Mouse (Mus musculus): ENCODE data around the gene Mrpl18. TPM values are rescaled to one million over a fixed set of nuclear protein-coding genes. Genes with fewer than 3 reads are reported as not detected.
"Not testable (repeated sequence)": the region's sequence is repeated elsewhere in the genome, so short reads cannot be mapped to it uniquely, and the experiment has no call there.

Mrpl18 gene
- 112 and 121 TPM in 2 replicates for polyA plus RNA-seq (2015; fragmentation: Nextera tagmentation; extraction: Ambion mirVana)

DNA sequence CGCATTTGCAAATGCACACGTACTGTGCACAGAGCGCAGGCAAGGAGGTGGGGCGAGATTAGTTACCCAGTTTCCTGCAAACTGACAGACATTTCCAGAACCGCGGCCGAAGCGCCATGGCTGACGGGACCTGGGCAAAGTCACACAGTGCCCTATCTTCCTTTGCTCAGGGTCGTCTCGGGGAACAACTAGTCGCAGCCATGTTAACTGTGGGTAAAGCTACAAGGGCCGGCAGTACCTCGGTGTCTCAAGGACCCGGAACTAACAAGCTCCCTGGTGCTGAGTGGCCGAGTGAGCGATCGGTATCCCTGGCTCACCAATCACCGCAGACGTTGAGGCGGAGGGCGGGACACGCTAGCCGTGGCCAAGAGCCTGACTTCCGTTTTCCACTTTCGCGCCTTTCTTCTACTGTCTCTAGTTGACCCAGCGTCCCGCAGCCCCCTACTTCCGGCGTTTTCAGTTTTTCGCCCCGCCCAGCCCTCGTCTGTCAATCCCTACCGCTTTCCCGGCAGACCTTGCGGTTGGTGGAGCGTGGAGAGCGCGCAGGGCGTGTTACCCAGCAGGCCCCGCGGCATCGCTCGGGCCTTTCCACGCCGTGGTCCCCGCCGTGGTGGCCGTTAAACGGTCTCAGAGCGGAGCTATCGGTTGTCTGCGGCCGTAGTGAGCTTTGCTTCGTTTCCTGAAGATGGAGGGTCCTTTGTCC lies at the start of gene Mrpl18:
Gene Mrpl18, minus strand, starts transcription at position 465 of the 703 bp plus-strand sequence.
- under 1% methylated on average over 56 of the region's 56 CpGs for WGBS
- H3K9me3 ChIP-seq (ENCODE audit: control insufficient read depth), result no peaks in the 10 kb centered on the region
- peak within 1 kb of the TSS; percentile 90 for H3K4me3 ChIP-seq (ENCODE audit: low read depth, low read length)
- peak within 1 kb of the TSS; percentile 85 for H3K4me2 ChIP-seq (replicated peaks; ENCODE audit: low read depth)
- peak within 1 kb of the TSS; percentile 89 for H3K27ac ChIP-seq (ENCODE audit: low read depth, low read length)
- TF ChIP-seq CTCF (IDR thresholded peaks at IDR 0.05; ENCODE audit: low read depth), result no peak
- H3K36me3 ChIP-seq (ENCODE audit: control insufficient read depth, insufficient read depth), result peaks cover 46% of the 10 kb centered on the region
- no peaks in the 10 kb centered on the region for H3K4me1 ChIP-seq (replicated peaks; ENCODE audit: control insufficient read depth, insufficient read depth, low read length)
- peak within 1 kb of the TSS; percentile 96 for H3K9ac ChIP-seq (ENCODE audit: low read depth, low read length)
- peak; percentile 99 for ATAC-seq
- H3K27me3 ChIP-seq (replicated peaks; ENCODE audit: control insufficient read depth, insufficient read depth, low read length), result no peaks in the 10 kb centered on the region

DNA sequence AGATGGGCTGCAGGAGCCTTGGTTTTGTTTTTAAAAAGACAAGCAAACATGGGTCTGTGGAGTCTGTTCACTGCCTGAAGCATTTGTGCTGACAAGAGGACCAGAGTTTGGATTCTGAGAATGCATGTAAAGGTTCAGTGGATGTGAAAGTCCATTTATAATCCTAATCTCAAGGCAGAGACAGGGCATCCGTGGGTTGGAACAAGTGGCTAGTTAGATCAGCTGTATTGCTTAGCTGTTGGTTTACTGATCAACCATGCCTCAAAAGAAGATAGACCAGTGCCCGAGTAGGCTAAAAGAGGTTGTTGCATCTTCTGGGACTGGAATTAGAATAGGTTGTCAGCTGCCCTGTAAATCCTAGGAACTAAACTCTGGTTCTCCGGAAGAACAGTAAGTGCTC lies 47.3 kb upstream of the Mrpl18 start:
- no peak for ATAC-seq
- TF ChIP-seq CTCF (IDR thresholded peaks at IDR 0.05; ENCODE audit: low read depth), result no peak
- Histone ChIP-seq H3K9ac (ENCODE audit: low read depth, low read length) (no peak overlapping the region), H3K4me1 (replicated peaks; ENCODE audit: control insufficient read depth, insufficient read depth, low read length) (peaks cover 4% of the 10 kb centered on the region; the same call in 1 of the 2 replicates), H3K27me3 (replicated peaks; ENCODE audit: control insufficient read depth, insufficient read depth, low read length) (no peaks in the 10 kb centered on the region), H3K27ac (ENCODE audit: low read depth, low read length) (no peak overlapping the region), H3K36me3 (ENCODE audit: control insufficient read depth, insufficient read depth) (peaks cover 22% of the 10 kb centered on the region), H3K4me3 (ENCODE audit: low read depth, low read length) (no peak overlapping the region), H3K9me3 (ENCODE audit: control insufficient read depth) (no peaks in the 10 kb centered on the region), H3K4me2 (replicated peaks; ENCODE audit: low read depth) (no peak overlapping the region)
- WGBS, result 59% methylated on average over 3 of the region's 3 CpGs

DNA sequence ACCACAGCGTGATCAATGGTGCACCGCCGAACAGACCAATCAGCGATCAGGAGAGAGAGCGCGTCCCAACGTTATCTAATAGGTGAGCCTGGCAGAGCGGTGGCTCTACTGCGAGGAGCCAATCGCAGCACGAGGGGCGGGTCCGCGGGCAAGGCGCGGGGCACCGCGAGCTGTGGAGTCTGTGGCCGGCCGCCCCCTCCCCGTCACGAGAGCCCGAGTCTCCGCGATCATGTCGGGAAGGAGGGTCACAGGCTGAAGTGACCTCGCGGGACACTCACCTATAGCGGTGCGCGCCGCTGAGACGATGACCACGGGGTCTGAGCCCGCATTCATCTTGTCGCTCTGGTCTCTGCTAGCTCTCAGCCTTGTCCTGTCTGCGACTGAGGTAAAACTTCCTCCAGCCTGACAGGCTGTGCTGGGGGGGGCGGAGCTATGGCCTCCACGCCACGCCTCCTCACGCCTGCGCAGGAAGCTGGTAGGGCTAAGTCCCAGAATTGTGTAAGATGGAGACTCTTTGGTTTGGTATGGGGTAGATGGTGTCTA lies 44.3 kb upstream of the Mrpl18 start, which contains the start of gene Acat2:
Gene Acat2, minus strand, starts transcription at position 417 of the 543 bp plus-strand sequence.
- peak within 1 kb of the TSS; percentile 64 for H3K4me2 ChIP-seq (replicated peaks; ENCODE audit: low read depth)
- peak within 1 kb of the TSS; percentile 54 for H3K9ac ChIP-seq (ENCODE audit: low read depth, low read length)
- peak within 1 kb of the TSS; percentile 76 for H3K4me3 ChIP-seq (ENCODE audit: low read depth, low read length)
- TF ChIP-seq CTCF (IDR thresholded peaks at IDR 0.05; ENCODE audit: low read depth), result no peak
- H3K9me3 ChIP-seq (ENCODE audit: control insufficient read depth), result no peaks in the 10 kb centered on the region
- H3K27ac ChIP-seq (ENCODE audit: low read depth, low read length), result peak within 1 kb of the TSS; percentile 54; the same call in 1 of the 2 replicates
- peaks cover 7% of the 10 kb centered on the region for H3K36me3 ChIP-seq (ENCODE audit: control insufficient read depth, insufficient read depth)
- peaks cover 4% of the 10 kb centered on the region; the same call in 1 of the 2 replicates for H3K4me1 ChIP-seq (replicated peaks; ENCODE audit: control insufficient read depth, insufficient read depth, low read length)
- ATAC-seq, result peak; percentile 99
- H3K27me3 ChIP-seq (replicated peaks; ENCODE audit: control insufficient read depth, insufficient read depth, low read length), result no peaks in the 10 kb centered on the region
- WGBS, result under 1% methylated on average over 42 of the region's 42 CpGs

DNA sequence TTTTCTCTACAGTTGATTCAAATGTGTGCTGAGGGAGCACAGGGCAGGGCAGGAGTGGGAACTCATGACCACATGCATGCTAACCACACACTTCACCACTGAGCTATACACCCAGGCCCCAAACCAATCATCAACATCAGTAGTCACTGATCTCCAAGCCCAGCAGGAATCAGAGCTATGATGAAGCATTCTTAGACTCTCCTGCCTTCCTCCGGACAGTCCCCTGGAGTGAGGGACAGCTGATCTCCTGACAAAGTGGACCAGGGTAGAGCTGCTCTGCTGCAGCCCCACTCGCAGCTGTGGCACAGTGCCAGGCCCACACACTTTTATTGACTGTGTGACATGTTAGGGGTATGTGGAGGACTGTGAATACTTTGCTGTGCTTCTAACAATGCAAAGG lies 43.2 kb upstream of the Mrpl18 start:
- not testable (repeated sequence) for H3K9ac ChIP-seq (ENCODE audit: low read depth, low read length); H3K27ac ChIP-seq (ENCODE audit: low read depth, low read length); H3K4me3 ChIP-seq (ENCODE audit: low read depth, low read length); H3K9me3 ChIP-seq (ENCODE audit: control insufficient read depth); H3K36me3 ChIP-seq (ENCODE audit: control insufficient read depth, insufficient read depth); H3K27me3 ChIP-seq (replicated peaks; ENCODE audit: control insufficient read depth, insufficient read depth, low read length); ATAC-seq; H3K4me2 ChIP-seq (replicated peaks; ENCODE audit: low read depth); H3K4me1 ChIP-seq (replicated peaks; ENCODE audit: control insufficient read depth, insufficient read depth, low read length)
- WGBS, result 17% methylated on average over 1 of the region's 2 CpGs

DNA sequence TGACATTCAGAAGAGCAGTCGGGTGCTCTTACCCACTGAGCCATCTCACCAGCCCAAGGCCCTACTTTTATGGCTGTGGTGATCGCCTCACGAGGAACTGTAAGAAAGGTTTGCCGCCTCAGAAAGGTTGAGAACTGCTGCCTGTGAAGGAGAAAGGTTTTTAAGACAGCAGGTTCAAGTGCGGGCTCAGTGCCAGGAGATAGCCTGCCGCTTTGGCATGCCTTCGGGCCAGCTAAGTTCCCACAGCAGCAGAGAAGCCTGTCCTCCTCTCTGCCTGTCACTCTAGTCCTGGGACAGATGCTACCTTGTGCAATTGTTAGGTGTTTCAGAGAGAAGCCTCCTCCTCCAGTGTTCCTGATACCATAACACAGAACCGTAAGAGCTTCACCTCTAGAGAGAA lies 40.5 kb upstream of the Mrpl18 start:
- no peak for TF ChIP-seq CTCF (IDR thresholded peaks at IDR 0.05; ENCODE audit: low read depth)
- WGBS, result 88% methylated on average over 8 of the region's 8 CpGs
- Histone ChIP-seq H3K27ac (ENCODE audit: low read depth, low read length) (peak overlapping the region; percentile 35; the same call in 1 of the 2 replicates), H3K36me3 (ENCODE audit: control insufficient read depth, insufficient read depth) (peaks cover 15% of the 10 kb centered on the region), H3K4me2 (replicated peaks; ENCODE audit: low read depth) (no peak overlapping the region), H3K4me1 (replicated peaks; ENCODE audit: control insufficient read depth, insufficient read depth, low read length) (peaks cover 4% of the 10 kb centered on the region; the same call in 1 of the 2 replicates), H3K4me3 (ENCODE audit: low read depth, low read length) (no peak overlapping the region), H3K9me3 (ENCODE audit: control insufficient read depth) (no peaks in the 10 kb centered on the region), H3K27me3 (replicated peaks; ENCODE audit: control insufficient read depth, insufficient read depth, low read length) (no peaks in the 10 kb centered on the region), H3K9ac (ENCODE audit: low read depth, low read length) (no peak overlapping the region)
- ATAC-seq, result no peak

DNA sequence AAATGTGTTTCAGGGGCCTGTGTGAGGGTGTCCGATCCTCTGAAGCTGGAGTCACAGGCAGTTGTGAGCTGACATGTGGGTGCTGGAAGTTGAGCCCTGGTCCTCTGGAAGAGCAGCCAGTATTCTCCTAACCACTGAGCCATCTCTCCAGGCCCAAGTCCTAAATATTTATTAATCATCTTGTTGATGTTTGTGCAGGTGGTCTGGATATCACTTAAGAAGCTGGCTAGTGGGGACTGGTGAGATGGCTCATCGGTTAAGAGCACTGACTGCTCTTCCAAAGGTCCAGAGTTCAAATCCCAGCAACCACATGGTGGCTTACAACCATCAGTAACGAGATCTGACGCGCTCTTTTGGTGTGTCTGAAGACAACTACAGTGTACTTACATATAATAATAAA lies 33.5 kb upstream of the Mrpl18 start:
- Histone ChIP-seq H3K4me1 (replicated peaks; ENCODE audit: control insufficient read depth, insufficient read depth, low read length) (no peaks in the 10 kb centered on the region), H3K4me2 (replicated peaks; ENCODE audit: low read depth) (no peak overlapping the region), H3K4me3 (ENCODE audit: low read depth, low read length) (no peak overlapping the region), H3K9ac (ENCODE audit: low read depth, low read length) (no peak overlapping the region), H3K36me3 (ENCODE audit: control insufficient read depth, insufficient read depth) (peaks cover 54% of the 10 kb centered on the region), H3K27ac (ENCODE audit: low read depth, low read length) (no peak overlapping the region), H3K27me3 (replicated peaks; ENCODE audit: control insufficient read depth, insufficient read depth, low read length) (no peaks in the 10 kb centered on the region), H3K9me3 (ENCODE audit: control insufficient read depth) (no peaks in the 10 kb centered on the region)
- ATAC-seq, result no peak
- 87% methylated on average over 5 of the region's 5 CpGs for WGBS
- TF ChIP-seq CTCF (IDR thresholded peaks at IDR 0.05; ENCODE audit: low read depth), result no peak
